Mouse (Mus musculus) mesoderm, embryonic 11.5 days (tissue): ENCODE measurements at regions not wholly inside any gene's neighbourhood (a gene's known extent, or its start where the extent isn't known, plus 50 kb on each side); places are given as distances from the start of the nearest gene placed in this dataset.

Experiments used
- DNase-seq: peaks from one replicate; pipeline ENCODE4 v3.0.0-alpha.2; 2012; ENCODE audit warnings: low read depth, low spot score

GRCm38 (mm10) chr6:26490321-26490720 lies 681.3 kb upstream of the Pot1a start:
- DNase-seq: no peak

DNA sequence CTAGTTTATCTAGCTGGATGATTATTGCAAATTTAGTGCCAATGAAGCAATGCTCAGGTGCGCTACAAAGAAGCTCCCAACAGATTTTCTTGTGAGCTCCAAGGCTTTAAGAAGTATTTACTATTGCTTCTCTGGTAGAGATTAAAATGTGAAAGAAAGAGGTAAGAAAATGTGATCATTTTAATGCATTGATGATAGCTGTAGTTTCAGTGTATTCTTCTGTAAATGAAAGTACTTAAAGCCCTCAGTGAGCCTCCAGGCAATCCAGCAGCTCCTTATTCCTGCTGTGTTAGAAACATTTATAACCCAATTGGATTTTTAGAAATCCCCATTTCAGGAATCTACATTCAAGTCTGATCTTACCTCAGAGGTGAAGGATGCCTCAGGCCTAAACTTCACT lies 675.4 kb upstream of the Pot1a start:
- DNase-seq: no peak

- DNase-seq: peak; percentile 25
Measured at GRCm38 (mm10) chr6:26441133-26441875, 632.3 kb upstream of the Pot1a start.

GRCm38 (mm10) chr6:26440445-26440844 lies 631.4 kb upstream of the Pot1a start:
- DNase-seq: peak; percentile 64
